Mouse (Mus musculus) lung, postnatal 0 days (tissue): ENCODE measurements around the gene Gm20532. TPM values are rescaled to one million over a fixed set of nuclear protein-coding genes. Genes with fewer than 3 reads are reported as not detected.

ENCODE experiments used
- ATAC-seq: fragments of 200-750 bp; cut with Nextera tagmentation; 2 replicates; pipeline ENCODE4 v1.8.0; 2017; ENCODE audit warnings: moderate library complexity
- DNase-seq: peaks from one replicate; pipeline ENCODE4 v3.0.0-alpha.2; 2016; ENCODE audit warnings: low spot score
- H3K27ac ChIP-seq: fragments of 300-500 bp; sonication (generic); 2 replicates; pipeline ENCODE4 v1.5.1; 2014; ENCODE audit warnings: antibody characterized with exemption, mild to moderate bottlenecking, low read length, mixed read lengths
- H3K27me3 ChIP-seq: fragments of 300-500 bp; sonication (generic); replicated peaks from 2 replicates; pipeline ENCODE4 v1.6.1; 2014; ENCODE audit warnings: low read length, mixed read lengths; ENCODE audit not compliant: insufficient read depth
- H3K36me3 ChIP-seq: fragments of 300-500 bp; sonication (generic); 2 replicates; pipeline ENCODE4 v1.6.1; 2014; ENCODE audit warnings: low read length, mixed read lengths; ENCODE audit not compliant: insufficient read depth
- H3K4me1 ChIP-seq: fragments of 300-500 bp; sonication (generic); 2 replicates; pipeline ENCODE4 v1.6.1; 2014; ENCODE audit warnings: antibody characterized with exemption, low read depth, low read length, mixed read lengths; ENCODE audit not compliant: insufficient read depth
- H3K4me2 ChIP-seq: fragments of 300-500 bp; sonication (generic); replicated peaks from 2 replicates; pipeline ENCODE4 v1.6.1; 2014; ENCODE audit warnings: low read depth, mild to moderate bottlenecking, low read length, moderate library complexity, mixed read lengths
- H3K4me3 ChIP-seq: fragments of 300-500 bp; sonication (generic); 2 replicates; pipeline ENCODE4 v1.5.1; 2014; ENCODE audit warnings: low read depth, low read length
- H3K9ac ChIP-seq: fragments of 300-500 bp; sonication (generic); replicated peaks from 2 replicates; pipeline ENCODE4 v1.6.1; 2014; ENCODE audit warnings: low read depth, mild to moderate bottlenecking
- H3K9me3 ChIP-seq: fragments of 300-500 bp; sonication (generic); 2 replicates; pipeline ENCODE4 v1.6.1; 2016; ENCODE audit warnings: low read length, mixed read lengths
- CTCF ChIP-seq: IDR thresholded peaks from 2 replicates; pipeline ENCODE4 v1.5.1; 2016; ENCODE audit warnings: antibody characterized with exemption, mild to moderate bottlenecking
- EP300 ChIP-seq: IDR thresholded peaks from 2 replicates; pipeline ENCODE4 v1.6.1; 2016; ENCODE audit warnings: antibody characterized with exemption, mild to moderate bottlenecking, control low read depth
- WGBS: fragments of 180-500 bp; shearing (Covaris S2); extraction: QIAGEN DNeasy Blood & Tissue Kit; methylation state at CpG from one replicate; pipeline ENCODE4 v1.1.7; 2014; 5-methylcytosine and 5-hydroxymethylcytosine counted together
- polyA plus RNA-seq: library from polyadenylated mRNA; unstranded; fragments of >200 nt; fragmentation: Nextera tagmentation; extraction: Ambion mirVana; gene quantifications from 2 replicates; pipeline ENCODE4 v1.2.1, GENCODE M21; 2015

The Gm20532 gene
- polyA plus RNA-seq, 1 experiment from 2014 or later: not detected

- no peak overlapping the region for H3K4me2 ChIP-seq
- H3K9me3 ChIP-seq: no peaks in the 10 kb centered on the region
- no peak overlapping the region for H3K4me3 ChIP-seq
- H3K36me3 ChIP-seq: no peaks in the 10 kb centered on the region
- H3K9ac ChIP-seq: no peak overlapping the region
- H3K27ac ChIP-seq: no peak overlapping the region
- no peak for DNase-seq
- TF ChIP-seq CTCF (no peak), EP300 (no peak)
- H3K4me1 ChIP-seq: peaks cover 10% of the 10 kb centered on the region; the same call in 1 of the 2 replicates
- H3K27me3 ChIP-seq: no peaks in the 10 kb centered on the region
- peak; percentile 20 for ATAC-seq
Observed at GRCm38 (mm10) chr2:26611054-26611453, 24.6 kb downstream of the Gm20532 start.

GRCm38 (mm10) chr2:26611896-26612295, 25.5 kb downstream of the Gm20532 start:
- no peak overlapping the region for H3K27ac ChIP-seq
- ATAC-seq (no peak), DNase-seq (no peak)
- H3K4me1 ChIP-seq: peaks cover 2% of the 10 kb centered on the region; the same call in 1 of the 2 replicates
- H3K4me3 ChIP-seq: no peak overlapping the region
- H3K27me3 ChIP-seq: no peaks in the 10 kb centered on the region
- H3K4me2 ChIP-seq: no peak overlapping the region
- no peak overlapping the region for H3K9ac ChIP-seq
- no peaks in the 10 kb centered on the region for H3K9me3 ChIP-seq
- no peak for TF ChIP-seq EP300
- no peak for TF ChIP-seq CTCF
- H3K36me3 ChIP-seq: no peaks in the 10 kb centered on the region

- DNase-seq (no peak), ATAC-seq (no peak)
- WGBS: 77% methylated on average over 5 of the region's 5 CpGs
Observed at GRCm38 (mm10) chr2:26614903-26615302, 28.5 kb downstream of the Gm20532 start.

GRCm38 (mm10) chr2:26615459-26616124, 29.2 kb downstream of the Gm20532 start:
- TF ChIP-seq CTCF (no peak), EP300 (no peak)
- 82% methylated on average over 4 of the region's 4 CpGs for WGBS
- Histone ChIP-seq H3K4me1 (no peaks in the 10 kb centered on the region; the same call in 1 of the 2 replicates), H3K4me3 (no peak overlapping the region), H3K9ac (no peak overlapping the region), H3K4me2 (no peak overlapping the region), H3K36me3 (no peaks in the 10 kb centered on the region), H3K27me3 (no peaks in the 10 kb centered on the region), H3K27ac (no peak overlapping the region), H3K9me3 (no peaks in the 10 kb centered on the region)
- ATAC-seq (no peak), DNase-seq (no peak)

More at GRCm38 (mm10) chr2:26614903-26615302, 28.5 kb downstream of the Gm20532 start:
- no peak overlapping the region for H3K4me3 ChIP-seq
- H3K27ac ChIP-seq: no peak overlapping the region
- H3K9ac ChIP-seq: no peak overlapping the region
- TF ChIP-seq CTCF (no peak), EP300 (no peak)
- H3K27me3 ChIP-seq: no peaks in the 10 kb centered on the region
- H3K9me3 ChIP-seq: no peaks in the 10 kb centered on the region
- H3K4me2 ChIP-seq: no peak overlapping the region
- H3K4me1 ChIP-seq: no peaks in the 10 kb centered on the region; the same call in 1 of the 2 replicates
- no peaks in the 10 kb centered on the region for H3K36me3 ChIP-seq

GRCm38 (mm10) chr2:26617331-26617730, 30.9 kb downstream of the Gm20532 start:
- no peaks in the 10 kb centered on the region for H3K4me1 ChIP-seq
- ATAC-seq (no peak), DNase-seq (no peak)
- no peak overlapping the region for H3K4me3 ChIP-seq
- no peak overlapping the region for H3K27ac ChIP-seq
- no peaks in the 10 kb centered on the region for H3K27me3 ChIP-seq
- no peak overlapping the region for H3K4me2 ChIP-seq
- TF ChIP-seq EP300 (no peak), CTCF (no peak)
- no peaks in the 10 kb centered on the region for H3K9me3 ChIP-seq
- no peak overlapping the region for H3K9ac ChIP-seq
- 51% methylated on average over 6 of the region's 6 CpGs for WGBS
- no peaks in the 10 kb centered on the region for H3K36me3 ChIP-seq

GRCm38 (mm10) chr2:26617928-26618327, 31.5 kb downstream of the Gm20532 start:
- no peak for ATAC-seq

More at GRCm38 (mm10) chr2:26617928-26618327, 31.5 kb downstream of the Gm20532 start:
- H3K9ac ChIP-seq: no peak overlapping the region
- H3K4me1 ChIP-seq: no peaks in the 10 kb centered on the region
- no peaks in the 10 kb centered on the region for H3K9me3 ChIP-seq
- no peak overlapping the region for H3K4me3 ChIP-seq
- no peak for DNase-seq
- 51% methylated on average over 6 of the region's 7 CpGs for WGBS
- H3K27ac ChIP-seq: no peak overlapping the region
- H3K27me3 ChIP-seq: no peaks in the 10 kb centered on the region
- TF ChIP-seq EP300 (no peak), CTCF (no peak)
- no peak overlapping the region for H3K4me2 ChIP-seq
- no peaks in the 10 kb centered on the region for H3K36me3 ChIP-seq
